Mouse (Mus musculus) G1E-ER4 (cell line): ENCODE measurements around the gene Gm11034. TPM values are rescaled to one million over a fixed set of nuclear protein-coding genes. Genes with fewer than 3 reads are reported as not detected.

Experiments used
- GATA1 ChIP-seq: IDR thresholded peaks from one replicate; pipeline ENCODE4 v1.8.0; 2012; ENCODE audit warnings: low read length, inconsistent platforms
- polyA plus RNA-seq: library from polyadenylated mRNA; stranded (reverse); fragments of >175 nt; gene quantifications from 2 replicates; pipeline ENCODE4 v1.2.3, GENCODE M21; 2012

The Gm11034 gene
- polyA plus RNA-seq, 1 experiment: not detected

DNA sequence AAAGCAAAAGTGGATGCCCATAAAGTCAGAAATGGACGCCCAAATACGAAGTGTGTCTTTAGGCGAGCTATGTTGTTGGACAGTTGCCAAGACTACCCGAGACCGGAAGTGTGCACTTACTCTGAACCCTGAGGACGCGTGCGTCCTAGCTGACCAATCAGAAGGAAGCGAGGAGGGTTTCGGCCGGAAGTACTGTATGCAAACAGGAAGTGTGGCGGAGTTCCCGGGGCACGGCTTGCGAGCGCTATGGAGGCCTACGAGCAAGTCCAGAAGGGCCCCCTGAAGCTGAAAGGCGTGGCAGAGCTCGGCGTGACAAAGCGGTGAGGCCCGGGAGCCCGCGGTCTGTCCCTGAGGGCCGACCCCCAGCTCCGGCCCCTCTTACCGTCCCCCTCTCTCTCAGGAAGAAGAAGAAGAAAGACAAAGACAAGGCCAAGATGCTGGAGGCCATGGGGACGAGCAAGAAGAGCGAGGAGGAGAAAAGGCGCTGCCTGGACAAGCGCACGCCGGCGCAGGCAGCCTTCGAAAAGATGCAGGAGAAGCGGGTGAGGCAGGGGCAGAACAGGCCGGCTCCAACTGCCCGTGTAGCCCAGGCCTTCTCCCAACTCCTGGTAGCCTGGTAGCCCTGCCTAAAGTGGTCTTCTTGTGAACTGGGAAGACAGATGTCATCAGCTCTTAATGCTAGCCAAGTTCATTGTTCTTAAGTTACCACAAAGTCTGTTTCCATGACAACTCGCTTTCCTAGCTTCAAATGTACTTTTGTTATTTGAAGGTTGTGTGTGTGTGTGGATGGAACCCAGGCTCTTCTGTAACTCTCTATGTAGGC, 6.3 kb upstream of the Gm11034 start, which contains the start of gene Fam32a:
Fam32a (plus strand) TSS at position 190 of the 823 bp plus-strand sequence.
- TF ChIP-seq GATA1: no peak

DNA sequence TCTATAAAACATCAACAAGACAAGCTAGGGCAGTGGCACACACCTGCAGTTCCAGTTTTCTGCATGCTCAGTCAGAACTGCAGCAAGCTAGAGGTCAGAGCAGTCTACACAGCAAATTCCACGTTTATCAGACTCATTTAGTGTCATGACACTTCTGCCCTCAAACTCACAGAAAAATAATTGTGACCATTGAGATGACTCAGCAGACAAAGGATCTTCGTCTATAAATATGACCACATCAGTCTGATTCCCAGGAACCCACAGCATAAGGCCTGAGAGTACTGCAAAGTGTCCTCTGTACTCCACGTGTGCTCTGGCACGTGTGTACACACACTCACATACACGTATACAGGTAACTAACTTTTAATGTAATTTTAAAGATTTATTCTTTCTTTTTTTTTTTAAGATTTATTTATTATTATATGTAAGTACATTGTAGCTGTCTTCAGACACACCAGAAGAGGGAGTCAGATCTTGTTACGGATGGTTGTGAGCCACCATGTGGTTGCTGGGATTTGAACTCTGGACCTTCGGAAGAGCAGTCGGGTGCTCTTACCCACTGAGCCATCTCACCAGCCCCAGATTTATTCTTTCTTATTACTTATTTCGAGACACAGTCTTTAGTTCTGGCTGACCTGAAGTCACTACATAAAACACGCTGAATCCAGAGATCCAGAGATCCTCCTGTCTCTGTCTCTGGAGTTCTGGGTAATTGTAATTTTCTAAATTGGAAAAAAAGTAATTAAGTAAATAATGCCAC, 5.5 kb upstream of the Gm11034 start:
- no peak for TF ChIP-seq GATA1

DNA sequence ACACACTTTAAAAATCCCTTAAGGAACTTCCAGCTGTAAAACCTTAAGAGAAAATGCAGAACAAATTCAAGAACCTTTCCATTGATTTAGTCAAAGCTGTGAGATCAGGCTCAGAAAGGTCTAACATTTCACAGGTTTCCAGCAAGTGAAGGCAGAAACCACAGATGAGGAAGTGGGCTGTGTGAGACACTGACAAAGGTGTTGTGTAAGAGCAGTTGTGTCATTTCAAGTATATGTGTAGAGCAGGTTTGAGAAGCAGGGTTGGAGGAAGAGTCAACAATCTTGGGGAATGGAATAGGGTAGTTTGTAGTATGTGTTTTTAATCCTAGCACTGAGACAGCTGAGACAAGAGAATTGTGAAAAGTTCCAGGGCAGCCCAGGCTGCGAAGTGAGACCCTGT, 2.4 kb upstream of the Gm11034 start:
- no peak for TF ChIP-seq GATA1

DNA sequence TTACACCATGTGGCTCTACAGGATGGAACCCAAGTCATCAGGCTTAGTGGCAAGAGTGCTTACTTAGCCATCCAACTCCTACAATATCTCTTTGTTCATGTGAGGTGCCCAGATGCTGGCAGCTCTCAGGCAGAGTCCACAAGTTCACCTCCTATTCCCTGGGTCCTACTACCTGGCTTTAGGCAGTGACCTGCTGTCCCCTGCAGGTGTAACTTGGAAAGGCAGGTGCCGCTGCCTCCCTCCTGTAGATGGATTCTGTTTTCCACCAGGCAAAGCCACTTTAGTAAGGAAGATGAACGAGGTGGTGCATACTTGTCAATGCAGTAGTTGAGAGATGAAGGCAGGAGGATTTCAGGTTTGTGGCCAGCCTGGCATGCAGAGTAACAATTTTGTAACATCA, 1.6 kb upstream of the Gm11034 start:
- TF ChIP-seq GATA1: no peak

DNA sequence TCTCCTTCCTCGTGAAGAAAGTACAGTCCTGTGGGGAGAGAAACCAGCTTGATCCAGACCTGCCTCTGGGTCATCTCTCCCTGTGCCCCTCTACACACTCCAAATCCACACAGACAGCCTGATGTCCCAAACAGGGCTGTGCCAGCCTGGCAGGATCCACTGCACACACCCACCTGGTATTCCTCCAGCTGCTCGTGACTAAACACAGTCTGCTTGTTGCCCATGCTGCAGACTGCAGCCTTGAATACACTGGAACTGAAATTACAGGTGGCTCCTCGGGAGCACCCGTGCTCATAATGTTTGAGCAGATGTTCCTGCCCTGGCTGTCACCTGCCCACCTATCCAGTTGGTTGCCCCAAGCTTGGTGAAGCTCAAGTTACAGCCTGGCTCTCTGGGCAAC, 685 bp downstream of the Gm11034 start, which contains the start of gene Cib3:
Cib3 (minus strand) TSS at position 87 of the 400 bp plus-strand sequence.
- no peak for TF ChIP-seq GATA1

DNA sequence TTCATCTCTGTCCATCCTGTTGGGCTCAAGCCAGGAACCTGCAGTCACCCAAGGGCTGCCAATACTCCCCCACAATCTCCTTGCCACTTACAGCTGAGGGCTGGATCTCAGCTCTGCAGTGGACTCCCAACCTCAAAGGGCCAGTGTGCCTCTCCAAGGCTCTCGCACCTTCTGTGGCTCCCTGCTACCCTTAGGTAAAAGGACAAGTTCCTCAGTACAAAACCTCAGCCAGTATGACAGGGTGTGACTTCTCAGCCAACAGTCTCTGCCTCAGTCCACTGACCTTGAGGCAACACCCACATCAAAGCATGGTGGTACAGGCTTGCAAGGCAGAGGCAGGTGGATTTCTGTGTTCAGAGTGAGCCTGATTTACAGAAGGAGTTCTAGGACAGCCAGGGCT, 1.6 kb downstream of the Gm11034 start:
- no peak for TF ChIP-seq GATA1

DNA sequence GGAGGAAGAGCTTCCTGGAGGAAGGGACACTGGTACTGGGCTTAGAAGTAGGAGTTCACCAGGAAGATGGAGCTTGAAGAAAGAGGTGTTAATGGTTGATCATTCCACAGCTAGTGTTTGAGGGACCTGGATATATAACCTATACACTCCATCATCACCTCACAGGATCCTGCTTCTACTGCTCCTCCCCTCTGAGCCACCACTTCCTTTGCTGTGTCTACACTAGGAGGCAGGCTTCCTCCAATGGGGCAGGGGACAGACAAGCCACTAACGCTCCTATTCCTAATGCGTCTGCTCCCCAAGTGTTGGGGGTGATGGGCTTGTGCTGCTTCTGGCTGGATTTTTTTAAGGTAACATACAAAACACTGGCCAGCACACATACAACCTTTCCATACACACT, 2.7 kb downstream of the Gm11034 start:
- no peak for TF ChIP-seq GATA1

DNA sequence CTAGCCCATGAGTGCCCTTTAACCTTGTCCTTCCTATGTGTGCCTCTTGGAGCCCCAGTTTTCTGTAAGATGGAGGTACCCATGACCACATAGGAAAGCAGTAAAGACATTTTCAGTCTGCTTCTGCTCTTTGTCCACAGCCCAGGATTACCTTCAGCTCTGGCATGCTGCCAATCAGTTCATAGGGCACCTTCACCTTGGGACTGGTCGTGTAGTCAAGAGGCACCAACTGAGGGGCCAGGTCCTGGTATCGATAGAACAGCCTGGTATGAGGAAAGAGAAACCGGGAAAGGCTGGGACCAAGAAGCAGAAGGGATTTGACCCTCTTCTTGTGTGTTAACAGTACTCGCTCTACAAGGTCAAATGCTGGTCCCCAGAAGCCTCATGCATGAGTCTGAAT, 3.2 kb downstream of the Gm11034 start:
- TF ChIP-seq GATA1: no peak

DNA sequence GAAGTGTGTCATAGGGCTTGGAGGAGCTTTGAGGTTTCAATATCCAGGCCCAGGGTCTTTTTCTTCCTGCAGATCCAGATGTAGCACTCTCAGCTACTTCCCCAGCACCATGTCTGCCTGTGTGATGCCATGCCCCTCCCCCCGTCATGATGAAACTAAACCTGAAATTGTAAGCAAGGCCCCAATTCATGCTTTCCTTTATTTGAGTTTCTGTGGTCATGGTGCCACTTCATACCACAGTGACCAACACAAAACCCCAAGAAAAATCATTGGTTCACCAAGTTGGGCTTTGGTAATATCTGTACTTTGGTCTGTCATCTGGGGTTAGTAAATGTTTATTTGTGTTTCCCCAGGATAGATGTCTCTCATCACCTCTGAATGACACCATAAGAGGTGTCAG, 4.9 kb downstream of the Gm11034 start:
- no peak for TF ChIP-seq GATA1

DNA sequence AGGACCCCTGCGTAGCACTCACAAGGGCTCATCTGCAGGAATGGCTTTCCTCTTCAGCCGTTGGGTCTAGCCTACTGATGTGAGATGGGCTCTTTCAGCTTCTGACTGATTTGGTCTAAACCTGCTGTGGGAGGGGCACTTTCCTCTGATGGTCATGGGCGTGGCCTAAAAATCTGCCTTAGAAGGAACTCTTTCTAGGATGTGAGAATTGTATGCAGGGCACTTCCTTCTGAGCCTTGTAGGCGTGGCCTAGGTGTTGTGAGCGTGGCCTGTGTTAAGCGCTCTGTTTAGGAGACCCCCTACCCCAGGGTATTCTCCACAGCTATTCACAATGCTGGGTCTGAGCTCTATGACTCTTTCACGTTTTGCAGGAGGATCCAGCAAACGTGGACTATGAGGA, 15.4 kb downstream of the Gm11034 start:
- TF ChIP-seq GATA1: no peak

DNA sequence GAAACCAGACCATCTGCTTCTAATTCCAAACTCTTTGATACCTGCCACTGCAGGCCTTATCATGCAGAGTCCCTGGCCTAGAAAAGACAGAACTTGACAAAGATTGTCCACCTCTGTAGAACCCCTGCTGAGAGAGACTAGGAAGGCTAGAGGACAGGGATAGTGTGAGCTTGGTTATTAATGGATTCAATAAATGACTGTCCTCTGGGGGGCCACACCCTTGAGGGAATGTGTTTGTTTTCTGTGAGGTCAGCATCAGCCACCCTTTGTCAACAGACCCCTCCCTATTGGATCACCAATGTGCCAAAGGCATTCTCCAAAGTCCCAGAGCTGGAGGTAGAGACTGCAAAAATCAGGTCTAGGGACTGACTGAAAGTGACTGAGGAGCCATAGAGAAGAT, 21.4 kb downstream of the Gm11034 start:
- TF ChIP-seq GATA1: no peak

DNA sequence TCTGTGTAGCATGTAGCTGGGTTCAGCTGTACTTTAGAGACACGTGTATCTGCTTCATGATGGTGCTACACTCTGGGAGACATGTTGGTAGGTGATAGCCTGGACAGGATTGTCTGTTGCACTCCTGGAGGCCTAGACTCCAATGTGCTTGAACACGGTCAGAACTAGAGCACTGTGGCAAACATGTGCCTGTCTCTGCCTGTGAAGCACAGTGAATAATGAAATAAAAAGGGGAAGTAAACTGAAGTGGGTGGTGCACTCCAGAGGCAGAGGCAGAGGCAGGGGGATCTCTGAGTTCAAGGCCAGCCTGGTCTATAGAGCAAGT, 23.3 kb downstream of the Gm11034 start:
- TF ChIP-seq GATA1: no peak

DNA sequence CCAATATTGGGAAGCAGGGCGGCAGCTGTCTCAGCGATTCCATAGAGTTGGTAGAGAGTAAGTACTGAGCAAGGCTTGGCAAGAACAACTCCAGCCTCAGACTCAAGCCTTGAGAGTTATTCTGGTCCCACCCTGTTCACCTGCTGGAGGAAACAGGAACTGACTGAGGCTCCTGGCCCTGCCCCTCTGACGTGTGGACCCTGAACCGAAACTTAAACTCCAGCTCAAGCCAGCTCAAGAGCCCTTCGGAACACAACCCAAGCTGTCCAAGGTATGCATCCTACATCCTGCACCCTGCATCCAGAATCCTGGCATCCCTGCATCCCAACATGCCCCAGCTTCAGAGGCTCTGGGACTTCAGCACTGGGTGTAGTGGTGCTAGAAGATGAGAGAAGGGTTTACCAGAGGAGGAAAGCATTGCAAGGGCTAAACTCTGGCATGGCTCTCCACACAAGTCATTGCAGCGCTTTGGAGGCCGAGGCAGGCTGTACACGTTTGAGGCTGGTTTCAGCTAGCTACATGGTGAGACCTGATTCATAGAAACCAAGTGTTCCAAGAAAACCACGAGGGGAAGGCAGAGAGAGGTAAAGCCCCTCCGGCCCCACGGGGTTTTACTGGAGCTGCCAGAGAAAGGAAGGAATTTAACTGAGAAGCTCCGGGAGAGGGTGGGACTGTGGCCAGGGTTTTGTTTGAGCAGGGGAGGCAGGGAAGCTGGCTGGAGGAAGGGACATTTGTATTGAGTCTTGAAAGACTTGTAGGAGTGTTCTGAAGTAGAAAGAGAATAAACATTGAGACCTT, 23.8 kb downstream of the Gm11034 start, which contains the start of gene Hsh2d:
Hsh2d (plus strand) TSS at position 222 of the 798 bp plus-strand sequence.
- TF ChIP-seq GATA1: no peak

DNA sequence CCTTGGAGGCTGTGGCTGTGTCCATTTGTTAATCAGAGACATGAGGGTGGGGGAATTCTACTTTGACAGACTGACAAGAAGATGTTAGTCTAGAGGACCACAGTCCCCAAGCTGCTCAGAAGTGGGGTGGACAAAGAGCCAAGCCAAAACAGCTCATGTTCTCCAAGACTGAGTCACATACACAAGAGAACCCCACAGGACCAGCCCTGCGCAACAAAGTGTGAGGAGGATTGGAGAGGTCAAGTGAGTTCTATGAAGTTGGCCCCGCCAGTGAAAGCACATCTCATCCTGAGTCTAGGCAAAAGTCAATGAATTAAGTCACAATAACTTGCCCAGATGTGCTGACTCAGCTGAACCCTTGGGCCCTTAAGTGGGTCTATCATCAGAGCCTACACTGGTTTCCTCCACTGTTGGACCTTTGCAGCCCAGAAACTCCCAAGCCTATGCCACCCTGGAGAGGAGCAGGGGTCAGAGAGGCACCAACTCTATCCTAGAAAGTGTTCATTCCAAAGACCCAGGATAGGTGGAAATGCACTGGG, 25.6 kb downstream of the Gm11034 start:
- TF ChIP-seq GATA1: no peak

DNA sequence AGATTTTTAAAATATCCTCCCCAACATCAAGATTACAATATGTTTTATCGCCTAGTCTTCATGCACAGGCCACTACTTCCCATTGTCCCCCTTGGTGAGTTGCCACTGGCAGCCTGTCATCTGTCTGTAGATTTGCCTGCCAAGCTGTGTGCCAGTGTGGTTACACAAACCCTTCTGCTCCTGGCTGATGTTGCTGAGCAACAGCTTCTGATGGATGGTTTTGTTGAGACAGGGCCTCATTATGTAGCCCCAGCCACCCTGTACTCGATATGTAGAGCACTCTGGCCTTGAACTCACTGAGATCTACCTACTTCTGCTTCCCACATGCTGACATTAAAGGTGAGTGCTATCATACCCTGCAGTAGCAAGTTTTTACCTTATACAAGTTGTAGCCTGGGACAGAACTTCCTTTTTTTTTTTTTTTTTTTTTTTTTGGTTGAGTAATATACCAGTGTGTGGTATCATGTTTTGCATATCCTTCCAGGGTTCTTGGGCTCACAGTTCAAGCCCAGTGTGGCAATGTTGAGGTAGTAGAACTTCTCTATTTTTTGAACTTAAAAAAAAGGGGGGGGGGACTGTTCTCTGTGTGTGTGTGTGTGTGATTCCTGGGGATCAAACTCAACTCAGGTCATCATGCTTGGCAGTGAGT, 29.8 kb downstream of the Gm11034 start:
- TF ChIP-seq GATA1: no peak

DNA sequence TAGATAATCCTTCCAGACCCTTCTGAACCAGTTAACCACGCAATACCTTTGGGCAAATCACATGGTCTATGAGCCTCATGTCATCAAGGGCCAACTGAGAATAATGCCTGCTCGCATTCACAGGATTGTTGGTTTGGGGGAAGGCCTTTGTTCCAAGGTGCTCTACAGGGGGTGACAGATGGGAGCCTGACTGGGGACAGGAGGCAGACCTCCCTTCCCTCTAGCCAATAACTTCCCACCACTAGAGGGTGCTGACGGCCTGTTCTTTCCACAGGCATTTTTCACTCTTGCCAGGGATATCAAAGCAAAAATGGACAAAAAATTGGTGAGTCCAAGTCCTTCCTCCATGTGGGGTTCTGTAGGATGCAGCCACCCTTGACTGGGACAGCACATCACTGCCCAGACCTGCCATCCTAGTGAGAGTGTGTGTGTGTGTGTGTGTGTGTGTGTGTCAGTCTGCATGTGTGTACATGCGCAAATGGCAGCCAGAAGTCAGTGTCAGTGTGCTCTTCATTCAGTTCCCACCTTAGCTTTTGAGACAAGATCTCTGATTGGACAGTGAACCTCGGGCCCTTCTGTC, 36.0 kb downstream of the Gm11034 start:
- no peak for TF ChIP-seq GATA1
